Mouse (Mus musculus): ENCODE results near the gene Nepn.

Nepn gene

GRCm38 (mm10) chr10:52426314-52426980, 37.7 kb downstream of the Nepn start:
- ChIA-PET POLR2A (interaction anchor here in 3 of 4 experiments (0.9 to 8.2 kb wide), 6 partner anchors 8 to 210 kb away, joined by 3 to 53 read pairs (median 4); partner anchors contain the start of genes Nus1 (in 2 of the 3) and Gopc (in 1 of the 3)), CTCF (interaction anchor here in 1 of 4 experiments (1.3 kb wide), 1 partner anchor 9 kb away, joined by 7 read pairs; the partner anchor contains the start of gene Nus1)

GRCm38 (mm10) chr10:52427634-52428415, 39.1 kb downstream of the Nepn start:
- ChIA-PET POLR2A (interaction anchor here in 2 of 4 experiments (1.3 to 8.2 kb wide), 4 partner anchors 10 to 67 kb away, joined by 3 to 53 read pairs (median 8); partner anchors contain the start of genes Nus1 (in 2 of the 2) and Gopc (in 1 of the 2)), CTCF (interaction anchor here in 1 of 4 experiments (1.5 kb wide), 1 partner anchor 11 kb away, joined by 4 read pairs; no protein-coding TSS in a partner anchor)

GRCm38 (mm10) chr10:52430953-52431352, 42.2 kb downstream of the Nepn start:
- CTCF ChIA-PET: interaction anchor here in 2 of 4 experiments (0.6 to 0.9 kb wide), 2 partner anchors 14 kb away, joined by 3 to 4 read pairs; partner anchors contain the start of gene Nus1 (in 1 of the 2)
- POLR2A ChIA-PET: interaction anchor here in 2 of 4 experiments (0.9 to 8.2 kb wide), 4 partner anchors 12 to 202 kb away, joined by 3 to 53 read pairs (median 4); partner anchors contain the start of gene Nus1 (in 1 of the 2)

GRCm38 (mm10) chr10:52434836-52435235, 46.1 kb downstream of the Nepn start:
- POLR2A ChIA-PET: interaction anchor here in 1 of 4 experiments (1.9 kb wide), 1 partner anchor 17 kb away, joined by 10 read pairs; the partner anchor contains the start of gene Nus1
- CTCF ChIA-PET: interaction anchor here in 1 of 4 experiments (1.4 kb wide), 1 partner anchor 18 kb away, joined by 3 read pairs; the partner anchor contains the start of gene Nus1

All from embryonic stem cell, embryonic (primary cell).